Mouse (Mus musculus): ENCODE data around the gene Rhox13.

GRCm38 (mm10) chrX:38166064-38166463 lies 45.0 kb downstream of the Rhox13 start:
- TF ChIP-seq TCF12 (IDR thresholded peaks at IDR 0.05; ENCODE audit: insufficient read depth, poor library complexity, severe bottlenecking) (no peak), REST (IDR thresholded peaks at IDR 0.05; ENCODE audit: insufficient read depth, insufficient read length) (no peak), MYOG (IDR thresholded peaks at IDR 0.05; ENCODE audit: control insufficient read depth in 1 of 3, insufficient read depth in 1 of 3, insufficient read length in 2 of 3, low read depth in 2 of 3) (no peak), POLR2A (IDR thresholded peaks at IDR 0.05; ENCODE audit: insufficient read length, low read depth) (no peak), MAX (IDR thresholded peaks at IDR 0.05; ENCODE audit: low read depth) (no peak), CEBPB (IDR thresholded peaks at IDR 0.05; ENCODE audit: insufficient read depth, poor library complexity, severe bottlenecking) (no peak), POLR2AphosphoS2 (IDR thresholded peaks at IDR 0.05; ENCODE audit: insufficient read length, low read depth) (no peak), USF1 (IDR thresholded peaks at IDR 0.05; ENCODE audit: low read depth) (no peak), E2F4 (IDR thresholded peaks at IDR 0.05; ENCODE audit: insufficient read depth) (no peak), SRF (IDR thresholded peaks at IDR 0.05; ENCODE audit: control insufficient read depth, insufficient read length, low read depth) (no peak), MYOD1 (IDR thresholded peaks at IDR 0.05; ENCODE audit: control insufficient read depth in 1 of 3, insufficient read length in 2 of 3, low read depth in 2 of 3) (no peak)
